Mouse (Mus musculus): ENCODE data around the gene Ednra. TPM values are rescaled to one million over a fixed set of nuclear protein-coding genes. Genes with fewer than 3 reads are reported as not detected.

Ednra gene
- total RNA-seq, 2 experiments from 2014 or later, result 45.8 to 50.9 TPM

GRCm38 (mm10) chr8:77664901-77665300 lies 59.4 kb downstream of the Ednra start:
- no peak for DNase-seq (ENCODE audit: low spot score)
- intact Hi-C loops (cut with DNase I), result no loop called here

GRCm38 (mm10) chr8:77659534-77660080 lies 64.7 kb downstream of the Ednra start:
- intact Hi-C loops (cut with DNase I), result no loop called here
- DNase-seq (ENCODE audit: low spot score), result no peak

GRCm38 (mm10) chr8:77658356-77658755 lies 65.9 kb downstream of the Ednra start:
- DNase-seq (ENCODE audit: low spot score), result no peak
- intact Hi-C loops (cut with DNase I), result no loop called here

- DNase-seq (ENCODE audit: low spot score), result no peak
- intact Hi-C loops (cut with DNase I), result no loop called here
Observed at GRCm38 (mm10) chr8:77650646-77651190, 73.5 kb downstream of the Ednra start.

GRCm38 (mm10) chr8:77640093-77640839 lies 84.0 kb downstream of the Ednra start:
- intact Hi-C loops (cut with DNase I), result no loop called here
- DNase-seq (ENCODE audit: low spot score), result no peak

- intact Hi-C loops (cut with DNase I), result loop anchor here (10.0 kb wide), 1 partner anchor 487 kb away; no protein-coding TSS in a partner anchor
Observed at GRCm38 (mm10) chr8:77637593-77637992, 86.7 kb downstream of the Ednra start.

GRCm38 (mm10) chr8:77634035-77634434 lies 90.2 kb downstream of the Ednra start:
- DNase-seq (ENCODE audit: low spot score), result no peak
- intact Hi-C loops (cut with DNase I), result loop anchor here (5.0 to 10.0 kb wide), 2 partner anchors 88 to 491 kb away; partner anchors contain the start of gene Ednra

More at GRCm38 (mm10) chr8:77637593-77637992, 86.7 kb downstream of the Ednra start:
- DNase-seq (ENCODE audit: low spot score), result no peak

- no peak for DNase-seq (ENCODE audit: low spot score)
- intact Hi-C loops (cut with DNase I), result loop anchor here (5.0 to 10.0 kb wide), 2 partner anchors 89 to 492 kb away; partner anchors contain the start of gene Ednra
Observed at GRCm38 (mm10) chr8:77633211-77633610, 91.1 kb downstream of the Ednra start.

- intact Hi-C loops (cut with DNase I), result loop anchor here (1.0 to 10.0 kb wide), 4 partner anchors 92 to 494 kb away; partner anchors contain the start of gene Ednra
- no peak for DNase-seq (ENCODE audit: low spot score)
Observed at GRCm38 (mm10) chr8:77630691-77631090, 93.6 kb downstream of the Ednra start.

- DNase-seq (ENCODE audit: low spot score), result peak; percentile 39
- intact Hi-C loops (cut with DNase I), result loop anchor here (1.0 to 10.0 kb wide), 4 partner anchors 92 to 495 kb away; partner anchors contain the start of gene Ednra
Observed at GRCm38 (mm10) chr8:77629858-77630537, 94.3 kb downstream of the Ednra start.

GRCm38 (mm10) chr8:77623677-77624209 lies 100.5 kb downstream of the Ednra start:
- intact Hi-C loops (cut with DNase I), result no loop called here
- DNase-seq (ENCODE audit: low spot score), result no peak

- DNase-seq (ENCODE audit: low spot score), result peak; percentile 6
- intact Hi-C loops (cut with DNase I), result no loop called here
Observed at GRCm38 (mm10) chr8:77617916-77618315, 106.3 kb downstream of the Ednra start.

Other genes starting within 250 kb of the Ednra start
- gene Arhgap10, start 206.5 kb downstream of the Ednra start, total RNA-seq (2021), result 10 to 100 TPM; 51.2 to 58.0 TPM
- 10 to 100 TPM; 11.2 to 12.0 TPM for gene Prmt9, start 175.1 kb downstream of the Ednra start, total RNA-seq (2021)
- gene Tmem184c, start 113.8 kb downstream of the Ednra start, total RNA-seq (2021), result 10 to 100 TPM; 11.1 to 15.4 TPM